Mouse (Mus musculus) thymus, adult 18-20 months (tissue): Measurements from ENCODE around the gene Brms1l.
"Not testable (repeated sequence)": the region's sequence is repeated elsewhere in the genome, so short reads cannot be mapped to it uniquely, and the experiment has no call there.

Experiments used
- DNase-seq, 2 experiments: peaks; one replicate each; pipeline ENCODE4 v3.0.0; 2022; ENCODE audit warnings: mixed read lengths in 2 of 2

Gene Brms1l

DNA sequence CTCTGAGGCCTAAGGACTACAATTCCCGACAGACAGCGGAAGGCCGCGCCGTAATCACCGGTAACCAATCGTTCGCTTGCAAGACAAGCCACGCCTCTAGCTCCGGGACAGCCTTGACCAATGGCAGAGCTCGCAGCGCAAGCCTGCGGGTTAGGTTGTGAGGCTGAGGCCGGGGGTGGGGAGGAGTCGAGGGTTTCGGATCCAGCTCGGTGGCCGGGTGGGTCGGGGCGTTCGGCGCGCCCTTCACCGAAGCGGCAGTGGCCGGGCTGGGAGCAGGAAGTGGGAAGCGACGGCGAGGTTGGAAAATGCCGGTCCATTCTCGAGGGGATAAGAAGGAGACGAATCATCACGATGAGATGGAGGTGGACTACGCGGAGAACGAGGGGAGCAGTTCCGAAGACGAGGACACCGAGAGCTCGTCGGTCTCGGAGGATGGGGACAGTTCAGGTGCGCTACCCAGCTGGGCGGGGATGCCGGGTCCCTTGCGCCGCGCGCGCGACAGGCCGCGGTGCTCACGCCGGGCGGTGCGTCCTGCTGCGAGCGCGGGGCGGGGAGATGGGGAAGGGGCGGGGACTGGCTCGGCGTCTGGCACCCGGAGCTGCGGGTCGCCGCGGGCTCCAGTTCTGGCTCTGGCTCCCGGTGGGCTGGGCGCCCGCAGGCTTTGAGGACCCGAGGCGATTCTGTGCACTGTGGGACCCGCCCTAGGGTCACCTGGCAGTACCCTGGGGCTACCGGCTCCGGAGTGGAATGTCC is at the start of gene Brms1l:
TSS of gene Brms1l (plus strand) at position 126 of the 753 bp plus-strand sequence.
- DNase-seq = peak; percentile 97

GRCm38 (mm10) chr12:55794485-55794884 is 41.6 kb upstream of the Brms1l start:
- DNase-seq = not testable (repeated sequence)

- DNase-seq = no peak
Measured at GRCm38 (mm10) chr12:55797103-55797502, 39.0 kb upstream of the Brms1l start.

GRCm38 (mm10) chr12:55798745-55799144 is 37.4 kb upstream of the Brms1l start:
- no peak for DNase-seq

- DNase-seq = no peak
Measured at GRCm38 (mm10) chr12:55800144-55800543, 36.0 kb upstream of the Brms1l start.

DNA sequence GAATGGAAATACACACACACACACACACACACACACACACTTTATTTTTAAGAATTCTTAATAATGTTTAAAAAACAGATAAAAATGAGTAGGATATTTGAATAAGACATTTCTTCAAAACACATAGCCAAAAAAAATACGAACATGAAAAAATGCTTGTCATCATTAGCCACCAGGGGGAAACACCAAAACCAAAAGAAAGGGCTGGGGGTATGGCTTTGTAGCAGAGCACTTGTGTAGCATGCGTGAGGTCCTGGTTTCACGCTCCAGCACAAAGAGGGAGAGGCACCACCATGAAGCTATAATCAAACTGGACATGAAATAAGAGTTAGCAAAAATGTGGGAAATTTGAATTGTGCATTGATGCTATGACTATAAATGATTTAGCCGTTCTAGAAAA is 35.0 kb upstream of the Brms1l start:
- DNase-seq = no peak

DNA sequence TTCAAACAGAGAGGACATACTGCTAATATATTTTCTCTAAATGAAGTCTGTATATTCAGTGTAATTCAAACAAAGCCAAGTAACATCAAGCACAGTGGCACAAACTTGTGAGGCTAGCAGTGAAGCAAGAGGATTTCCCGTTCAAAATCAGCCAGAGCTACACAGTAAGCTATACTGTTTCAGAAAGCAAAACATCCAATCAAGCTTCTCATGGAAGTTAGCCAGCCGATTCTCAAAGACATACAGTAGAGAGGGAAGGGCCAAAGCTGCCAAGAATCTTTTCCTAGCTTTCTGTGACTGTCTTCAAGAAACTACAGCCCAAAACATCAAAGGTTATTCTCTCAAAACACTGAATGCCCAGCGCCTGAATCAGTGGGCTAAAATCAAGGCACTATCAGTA is 31.1 kb upstream of the Brms1l start:
- DNase-seq = no peak

DNA sequence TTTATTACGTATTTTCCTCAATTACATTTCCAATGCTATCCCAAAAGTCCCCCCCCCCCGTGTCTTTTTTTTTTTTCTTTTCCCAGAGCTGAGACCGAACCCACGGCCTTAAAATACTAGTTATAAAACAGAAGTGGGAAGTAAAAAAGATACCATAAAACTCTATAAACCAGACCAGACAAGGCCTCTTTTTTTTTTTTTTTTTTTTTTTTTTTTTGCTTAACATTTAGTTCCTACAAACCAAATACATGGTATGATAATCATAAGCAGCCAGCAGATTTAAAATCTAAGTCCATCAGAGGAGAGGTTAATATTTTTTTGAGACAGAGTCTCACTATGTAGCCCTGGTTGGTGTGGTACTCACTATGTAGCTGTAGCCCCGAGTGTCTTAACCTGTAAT is 19.6 kb upstream of the Brms1l start:
- no peak for DNase-seq

DNA sequence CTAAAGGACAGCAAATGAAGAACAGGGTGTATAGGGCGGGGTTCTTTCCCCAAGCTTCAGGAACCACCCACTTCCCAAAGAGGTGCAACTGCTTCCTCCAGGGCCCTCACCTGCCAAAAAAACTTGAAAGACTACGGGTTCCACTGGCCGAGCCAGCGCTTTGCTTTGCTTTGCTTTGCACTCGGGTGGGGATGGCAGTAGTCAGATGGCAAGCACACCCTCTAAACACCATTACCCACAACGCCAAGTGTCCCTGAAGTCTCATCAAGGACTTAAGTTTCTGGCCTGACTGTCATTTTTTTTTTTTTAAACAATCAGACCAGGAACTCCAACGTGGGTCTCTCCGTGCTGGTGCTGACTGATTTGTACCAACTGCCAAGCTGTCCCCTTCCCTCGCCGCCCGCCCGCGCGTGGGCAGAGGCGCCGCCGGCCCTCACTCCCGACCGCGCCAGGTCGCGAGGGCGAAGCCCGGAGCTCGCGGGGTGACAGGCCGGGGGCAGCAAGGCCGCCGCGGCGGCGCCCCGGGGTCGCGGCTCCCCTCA is 15.9 kb upstream of the Brms1l start:
- DNase-seq = peak; percentile 14 to 41

GRCm38 (mm10) chr12:55820661-55821314 is 15.3 kb upstream of the Brms1l start, which contains the start of gene Ralgapa1:
Ralgapa1 (minus strand) TSS chr12:55821167.
- DNase-seq = peak; percentile 76 to 85

DNA sequence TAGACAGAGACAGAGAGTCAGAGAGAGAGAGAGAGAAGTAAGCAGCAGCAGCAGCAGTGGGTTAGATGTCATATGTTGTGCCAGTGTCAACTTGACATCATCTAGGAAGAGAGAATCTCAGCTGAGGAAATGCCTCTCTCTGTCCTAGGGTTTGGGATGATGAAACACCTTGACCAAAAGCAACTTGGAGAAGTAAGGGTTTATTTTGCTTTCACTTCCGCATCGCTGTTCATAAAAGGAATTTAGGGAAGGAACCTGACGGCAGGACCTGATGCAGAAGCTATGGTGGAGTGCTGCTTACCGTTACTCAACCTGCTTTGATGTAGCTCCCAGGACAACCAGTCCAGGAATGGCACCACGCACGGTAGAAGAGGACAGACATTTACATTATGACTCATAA is 12.1 kb upstream of the Brms1l start:
- no peak for DNase-seq

DNA sequence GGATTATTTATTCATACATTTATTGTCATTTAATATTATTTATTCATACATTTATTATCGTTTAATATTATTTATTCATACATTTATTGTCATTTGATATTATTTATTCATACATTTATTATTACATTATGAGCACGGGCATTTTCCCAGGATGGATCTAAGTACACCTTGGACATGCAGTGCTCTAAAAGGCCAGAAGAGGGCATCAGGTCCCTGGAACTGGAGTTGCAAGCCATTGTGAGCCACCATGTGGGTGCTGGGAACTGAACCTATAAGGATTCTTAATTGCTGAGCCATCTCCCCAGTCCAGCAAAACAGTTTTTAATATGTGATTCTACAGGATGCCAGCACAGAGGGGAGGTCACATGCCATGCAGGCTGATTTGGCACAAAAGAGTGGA is 10.6 kb upstream of the Brms1l start:
- DNase-seq = no peak

DNA sequence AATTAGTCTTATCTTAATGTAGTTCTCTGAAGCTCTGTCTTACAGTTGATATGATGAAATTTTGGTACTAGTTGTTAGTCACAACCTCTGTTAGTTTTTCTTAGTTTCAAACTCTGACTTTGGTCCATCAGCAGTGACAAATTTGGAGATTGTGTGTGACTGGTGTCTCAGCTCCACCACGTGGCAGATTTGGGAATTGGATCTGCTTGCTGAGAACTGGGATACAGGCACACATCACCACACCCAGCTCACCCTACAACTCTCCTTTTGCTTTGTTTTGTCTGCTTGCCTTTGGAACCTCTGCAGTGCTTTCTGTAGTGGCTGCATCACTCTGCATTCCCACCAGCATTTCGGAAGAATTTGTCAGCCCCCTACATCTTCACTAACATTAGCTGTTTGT is 5.0 kb upstream of the Brms1l start:
- DNase-seq = peak; percentile 13 to 14

DNA sequence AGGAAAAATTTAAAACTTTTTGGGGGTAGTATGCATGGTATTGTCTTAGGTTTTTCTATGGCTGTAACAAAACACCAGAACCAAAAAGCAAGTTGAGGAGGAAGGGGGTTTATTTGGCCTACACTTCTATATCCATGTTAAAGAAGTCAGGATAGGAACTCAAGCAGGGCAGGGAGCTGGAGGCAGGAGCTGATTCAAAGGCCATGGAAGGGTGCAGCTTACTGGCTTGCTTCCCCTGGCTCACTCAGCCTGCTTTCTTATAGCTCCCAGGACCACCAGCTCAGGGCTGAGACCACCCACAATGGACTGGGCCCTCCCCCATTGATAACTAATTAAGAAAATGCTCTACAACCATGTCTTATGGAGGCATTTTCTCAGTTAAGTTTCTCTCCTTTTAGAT is 3.2 kb upstream of the Brms1l start:
- no peak for DNase-seq

DNA sequence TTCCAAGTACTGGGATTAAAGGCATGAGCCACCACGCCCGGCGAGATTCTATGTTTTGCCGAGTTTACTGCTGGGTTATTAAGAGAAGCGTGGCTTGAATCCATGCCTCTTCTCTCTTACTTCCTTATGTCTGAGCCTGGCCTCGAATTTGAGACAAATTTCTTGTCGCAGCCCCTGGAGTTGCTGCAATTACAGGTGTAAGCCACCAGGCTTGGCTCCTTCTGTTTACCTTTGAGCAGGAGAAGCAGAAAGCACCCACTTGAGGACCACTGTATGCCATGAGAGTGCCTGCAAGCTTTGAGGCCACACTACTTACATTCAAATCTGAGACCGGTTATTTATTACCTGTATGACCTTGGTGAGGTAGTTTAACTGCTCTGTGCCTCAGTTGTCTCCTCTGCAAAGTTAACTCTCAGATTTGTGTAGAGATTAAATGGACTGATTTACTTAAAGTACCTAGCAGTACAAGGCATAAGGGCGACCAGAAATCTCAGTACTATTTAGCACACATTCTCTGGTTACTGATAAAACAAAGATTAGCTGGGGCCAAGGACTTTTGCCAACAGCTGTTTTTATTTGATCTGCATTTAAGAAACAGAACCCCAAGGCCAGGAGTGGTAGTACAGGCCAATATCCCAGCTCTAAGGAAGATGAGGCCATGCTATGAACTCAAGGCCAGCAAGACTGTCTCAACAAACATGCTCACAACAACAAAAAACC is 2.1 kb upstream of the Brms1l start:
- no peak for DNase-seq

DNA sequence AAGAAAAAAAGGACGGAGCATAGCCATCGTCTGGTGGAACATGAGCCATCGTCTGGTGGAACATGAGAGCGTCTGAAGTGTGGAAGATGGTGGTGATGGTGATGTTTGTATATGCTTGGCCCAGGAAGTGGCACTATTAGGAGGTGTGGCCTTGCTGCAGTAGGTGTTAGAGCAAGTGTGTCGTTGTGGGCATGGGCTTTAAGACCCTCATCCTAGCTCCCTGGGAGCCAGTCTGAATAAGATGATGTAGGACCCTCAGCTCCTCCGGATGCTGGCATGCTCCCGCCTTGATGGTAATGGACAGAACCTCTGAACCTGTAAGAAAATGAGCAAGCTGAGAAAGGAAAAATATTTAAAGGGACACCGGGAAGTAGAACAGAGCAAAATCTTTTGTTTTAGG is 1.2 kb upstream of the Brms1l start:
- DNase-seq = no peak

GRCm38 (mm10) chr12:55835857-55836198 is 296 bp upstream of the Brms1l start:
- no peak for DNase-seq

- DNase-seq = no peak
Measured at GRCm38 (mm10) chr12:55837495-55837894, 1.4 kb downstream of the Brms1l start.

DNA sequence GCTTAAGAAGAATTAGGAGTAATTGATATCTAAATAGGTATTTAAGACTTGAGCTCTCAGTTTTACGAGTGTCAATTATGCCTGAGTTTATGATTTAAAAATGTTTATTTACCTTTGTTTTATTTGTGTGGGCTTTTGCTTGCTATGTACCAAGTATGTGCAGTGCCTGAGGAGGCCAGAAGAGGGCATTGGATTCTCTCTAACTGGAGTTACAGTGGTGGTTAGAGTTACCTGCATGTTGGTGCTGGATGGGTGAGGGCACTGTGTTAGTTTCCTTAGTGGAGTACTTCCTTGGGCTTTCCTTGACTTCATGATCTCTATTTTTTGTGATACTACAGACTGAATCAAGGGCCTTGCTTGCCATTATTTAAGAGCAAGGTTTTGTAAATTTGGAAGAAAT is 10.6 kb downstream of the Brms1l start:
- no peak for DNase-seq

GRCm38 (mm10) chr12:55847851-55848250 is 11.7 kb downstream of the Brms1l start:
- DNase-seq = no peak

DNA sequence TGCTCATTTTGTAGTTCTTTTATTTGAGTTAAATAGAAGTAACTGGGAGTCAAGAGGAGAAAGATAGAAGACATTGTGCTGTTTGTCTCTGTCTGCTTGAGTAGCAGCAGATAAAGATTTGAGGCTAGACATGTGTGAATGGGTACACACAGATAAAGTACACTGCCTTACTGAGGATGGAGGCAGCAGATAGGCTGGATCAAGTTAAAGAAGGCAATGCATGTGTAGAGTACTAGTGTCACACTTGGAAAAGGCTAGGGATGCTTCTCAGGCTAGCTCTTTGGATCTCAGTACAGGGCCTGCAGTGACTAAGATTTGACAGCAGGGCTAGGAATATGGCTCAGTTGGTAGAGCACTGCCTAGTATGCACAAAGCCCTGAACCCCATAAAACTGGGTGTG is 14.5 kb downstream of the Brms1l start:
- no peak for DNase-seq

- DNase-seq = no peak
Measured at GRCm38 (mm10) chr12:55859409-55860349, 23.6 kb downstream of the Brms1l start.
